Mouse (Mus musculus): ENCODE results near the gene Irak4. TPM values are rescaled to one million over a fixed set of nuclear protein-coding genes. Genes with fewer than 3 reads are reported as not detected.

Gene Irak4
- polyA plus RNA-seq, 1 experiment from 2014 or later: 3.0 TPM

- peaks cover 34% of the 10 kb centered on the region for H3K27me3 ChIP-seq
- H3K27ac ChIP-seq: no peak overlapping the region
- H3K9ac ChIP-seq (replicated peaks): no peak overlapping the region
- H3K36me3 ChIP-seq: no peaks in the 10 kb centered on the region
- ATAC-seq (ENCODE audit: insufficient number of reproducible peaks, insufficient read depth, low FRiP score, low TSS enrichment, low read depth): no peak
- no peak overlapping the region for H3K4me2 ChIP-seq
- H3K9me3 ChIP-seq: no peaks in the 10 kb centered on the region
- 81% methylated on average over 4 of the region's 4 CpGs for WGBS
- no peak overlapping the region for H3K4me3 ChIP-seq (replicated peaks)
- H3K4me1 ChIP-seq (replicated peaks): no peaks in the 10 kb centered on the region
Observed at GRCm38 (mm10) chr15:94630553-94630952, 87.1 kb downstream of the Irak4 start.

Other genes with a start within 250 kb of the Irak4 start
- gene Adamts20, start 78.2 kb upstream of the Irak4 start, polyA plus RNA-seq (2016; fragmentation: Nextera tagmentation; extraction: Ambion mirVana): 4.4 and 4.7 TPM in 2 replicates
- gene Pus7l, start 96 bp upstream of the Irak4 start, polyA plus RNA-seq (2016; fragmentation: Nextera tagmentation; extraction: Ambion mirVana): 8.9 and 9.5 TPM in 2 replicates
- 55.3 and 58.3 TPM in 2 replicates for gene Twf1, start 46.2 kb downstream of the Irak4 start, polyA plus RNA-seq (2016; fragmentation: Nextera tagmentation; extraction: Ambion mirVana)
- gene Tmem117, start 85.6 kb downstream of the Irak4 start, polyA plus RNA-seq (2016; fragmentation: Nextera tagmentation; extraction: Ambion mirVana): 3.4 and 3.7 TPM in 2 replicates